Mouse (Mus musculus) embryo, embryonic 10 days (tissue): ENCODE results near the gene Coq10a.

ENCODE experiments used
- DNase-seq: peaks from one replicate; pipeline ENCODE4 v3.0.0-alpha.2; 2015; ENCODE audit warnings: low spot score

Gene Coq10a

GRCm38 (mm10) chr10:128368402-128369217 is at the start of gene Coq10a:
Gene Coq10a, minus strand, starts transcription at chr10:128368997.
- DNase-seq, result peak; percentile 95

- DNase-seq, result no peak
Observed at GRCm38 (mm10) chr10:128414848-128415247, 46.1 kb upstream of the Coq10a start.

GRCm38 (mm10) chr10:128413076-128413475 is 44.3 kb upstream of the Coq10a start:
- DNase-seq, result no peak

GRCm38 (mm10) chr10:128412558-128412957 is 43.8 kb upstream of the Coq10a start:
- DNase-seq, result no peak

- peak; percentile 42 for DNase-seq
Observed at GRCm38 (mm10) chr10:128412055-128412381, 43.2 kb upstream of the Coq10a start.

- peak; percentile 100 for DNase-seq
Observed at GRCm38 (mm10) chr10:128411211-128412054, 42.6 kb upstream of the Coq10a start, which contains the start of the genes Nabp2 and Rnf41. Gene Nabp2, minus strand, starts transcription at chr10:128411492. Gene Rnf41, plus strand, starts transcription at chr10:128411657.

- DNase-seq, result no peak
Observed at GRCm38 (mm10) chr10:128410560-128410845, 41.7 kb upstream of the Coq10a start.

GRCm38 (mm10) chr10:128409692-128410559 is 41.1 kb upstream of the Coq10a start:
- DNase-seq, result peak; percentile 96

GRCm38 (mm10) chr10:128408591-128409535 is 40.1 kb upstream of the Coq10a start:
- DNase-seq, result peak; percentile 64

GRCm38 (mm10) chr10:128403931-128404330 is 35.1 kb upstream of the Coq10a start:
- DNase-seq, result no peak

GRCm38 (mm10) chr10:128401638-128402037 is 32.8 kb upstream of the Coq10a start:
- no peak for DNase-seq

- DNase-seq, result no peak
Observed at GRCm38 (mm10) chr10:128401056-128401455, 32.3 kb upstream of the Coq10a start, which contains the start of gene Slc39a5. Gene Slc39a5, minus strand, starts transcription at chr10:128401229.

- peak; percentile 43 for DNase-seq
Observed at GRCm38 (mm10) chr10:128400338-128400737, 31.5 kb upstream of the Coq10a start.

GRCm38 (mm10) chr10:128397466-128397865 is 28.7 kb upstream of the Coq10a start:
- peak; percentile 25 for DNase-seq

GRCm38 (mm10) chr10:128396716-128397264 is 28.0 kb upstream of the Coq10a start:
- DNase-seq, result no peak

GRCm38 (mm10) chr10:128396017-128396673 is 27.3 kb upstream of the Coq10a start:
- no peak for DNase-seq

GRCm38 (mm10) chr10:128391850-128392249 is 23.1 kb upstream of the Coq10a start:
- DNase-seq, result no peak

GRCm38 (mm10) chr10:128390366-128390765 is 21.6 kb upstream of the Coq10a start:
- DNase-seq, result no peak

GRCm38 (mm10) chr10:128389570-128389969 is 20.8 kb upstream of the Coq10a start:
- no peak for DNase-seq

- no peak for DNase-seq
Observed at GRCm38 (mm10) chr10:128388941-128389340, 20.1 kb upstream of the Coq10a start.
